Mouse (Mus musculus) olfactory bulb, adult 2 months (tissue): ENCODE data around the gene Vstm2l. TPM values are rescaled to one million over a fixed set of nuclear protein-coding genes. Genes with fewer than 3 reads are reported as not detected.
A peak's percentile ranks its signal among the peaks of the same experiment; 100 is the strongest.

Source experiments
- H3K27ac ChIP-seq: fragments of 200-500 bp; 2 replicates; pipeline ENCODE4 v1.5.1; 2012; ENCODE audit warnings: low read depth, low read length; ENCODE audit not compliant: insufficient read depth
- H3K4me1 ChIP-seq: fragments of 200-500 bp; 2 replicates; pipeline ENCODE4 v1.6.1; 2012; ENCODE audit warnings: low read length; ENCODE audit not compliant: control insufficient read depth, insufficient read depth
- H3K4me3 ChIP-seq: fragments of 200-500 bp; 2 replicates; pipeline ENCODE4 v1.5.1; 2012; ENCODE audit warnings: mild to moderate bottlenecking, low read depth, low read length, moderate library complexity; ENCODE audit not compliant: insufficient read depth
- CTCF ChIP-seq: fragments of 200-500 bp; IDR thresholded peaks from 2 replicates; pipeline ENCODE4 v1.5.1; 2012; ENCODE audit warnings: low read depth, mild to moderate bottlenecking, low read length, moderate library complexity; ENCODE audit not compliant: insufficient read depth
- POLR2A ChIP-seq: fragments of 200-500 bp; IDR thresholded peaks from 2 replicates; pipeline ENCODE4 v1.6.1; 2012; ENCODE audit warnings: mild to moderate bottlenecking, low read depth, low read length, moderate library complexity; ENCODE audit not compliant: insufficient read depth
- WGBS: fragments of 180-500 bp; shearing (Covaris S2); methylation state at CpG from one replicate; pipeline ENCODE4 v1.1.7; 2018; 5-methylcytosine and 5-hydroxymethylcytosine counted together
- polyA plus RNA-seq: library from polyadenylated mRNA; stranded (reverse); fragments of >200 nt; gene quantifications from 2 replicates; pipeline ENCODE4 v1.2.4, GENCODE M21; 2012; ENCODE audit warnings: low replicate concordance; ENCODE audit not compliant: missing spikeins, insufficient read depth, insufficient read length

Gene Vstm2l
- polyA plus RNA-seq, 1 experiment, result not detected

DNA sequence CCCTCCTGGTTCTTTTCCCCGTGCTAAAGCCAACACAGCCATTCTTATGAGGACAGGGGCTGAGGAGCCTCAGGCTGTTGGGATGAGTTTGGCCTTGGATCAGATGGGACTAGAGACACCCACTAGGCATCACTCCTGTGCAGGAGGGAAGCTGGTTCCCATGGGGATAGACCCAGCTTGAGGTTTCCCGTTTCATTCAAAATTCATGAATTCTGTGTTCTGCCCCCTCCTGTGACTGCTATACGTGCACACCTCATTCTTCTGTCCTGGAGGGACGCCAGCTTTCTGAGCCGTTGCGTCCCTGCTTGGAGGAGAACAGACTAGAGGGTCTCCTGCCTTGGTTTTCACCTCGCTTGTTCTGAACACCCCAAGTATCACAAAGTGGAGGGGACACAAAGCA, 12.0 kb downstream of the Vstm2l start:
- peaks cover 65% of the 10 kb centered on the region for H3K4me1 ChIP-seq
- no peak for TF ChIP-seq CTCF
- TF ChIP-seq POLR2A, result no peak
- H3K27ac ChIP-seq, result no peak overlapping the region
- WGBS, result 69% methylated on average over 7 of the region's 7 CpGs
- no peak overlapping the region for H3K4me3 ChIP-seq

DNA sequence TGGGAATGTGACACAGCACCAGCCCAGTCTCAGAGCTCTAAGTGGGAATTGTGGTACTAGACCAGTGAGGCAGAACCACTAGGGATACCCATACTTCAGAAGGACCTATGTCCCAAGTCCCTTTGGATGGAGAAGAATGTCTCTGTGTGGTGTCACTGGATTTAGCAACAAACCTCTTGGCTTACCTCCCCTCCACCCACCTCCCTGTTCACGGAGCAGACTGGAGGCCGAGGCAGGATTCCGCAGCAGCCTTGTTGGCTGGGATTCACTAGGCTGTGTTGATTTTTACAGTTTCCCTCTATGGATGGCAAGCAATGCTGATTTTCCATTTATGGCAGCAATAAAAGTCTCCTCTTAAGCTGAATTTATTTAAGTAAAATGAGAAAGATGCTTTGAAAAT, 12.5 kb downstream of the Vstm2l start:
- 56% methylated on average over 3 of the region's 3 CpGs for WGBS
- Histone ChIP-seq H3K4me1 (peaks cover 61% of the 10 kb centered on the region), H3K27ac (no peak overlapping the region), H3K4me3 (no peak overlapping the region)
- TF ChIP-seq CTCF, result no peak
- no peak for TF ChIP-seq POLR2A

DNA sequence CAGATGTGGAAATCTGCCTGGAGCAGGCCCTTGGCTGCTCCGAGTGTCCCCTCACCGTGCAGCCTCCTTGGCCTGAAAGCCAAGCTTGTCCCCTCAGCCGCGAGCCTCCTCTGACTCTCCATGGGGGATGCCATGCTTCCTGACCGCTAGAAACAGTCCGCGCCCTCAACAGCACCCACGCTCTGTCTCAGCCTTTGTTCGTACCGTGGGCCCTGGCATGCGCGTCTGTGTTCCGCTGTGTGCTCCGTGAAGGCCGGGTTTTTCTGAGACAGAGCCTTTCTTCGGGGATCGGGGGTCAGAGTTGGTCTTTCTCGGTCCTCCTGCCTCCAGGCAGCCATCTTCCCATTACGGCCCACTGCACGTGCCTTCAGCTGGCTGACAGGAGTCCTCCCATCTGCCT, 12.9 kb downstream of the Vstm2l start:
- peaks cover 59% of the 10 kb centered on the region for H3K4me1 ChIP-seq
- WGBS, result 52% methylated on average over 20 of the region's 20 CpGs
- TF ChIP-seq POLR2A (no peak), CTCF (no peak)
- H3K4me3 ChIP-seq, result no peak overlapping the region
- peak overlapping the region; percentile 7; the same call in 1 of the 2 replicates for H3K27ac ChIP-seq

DNA sequence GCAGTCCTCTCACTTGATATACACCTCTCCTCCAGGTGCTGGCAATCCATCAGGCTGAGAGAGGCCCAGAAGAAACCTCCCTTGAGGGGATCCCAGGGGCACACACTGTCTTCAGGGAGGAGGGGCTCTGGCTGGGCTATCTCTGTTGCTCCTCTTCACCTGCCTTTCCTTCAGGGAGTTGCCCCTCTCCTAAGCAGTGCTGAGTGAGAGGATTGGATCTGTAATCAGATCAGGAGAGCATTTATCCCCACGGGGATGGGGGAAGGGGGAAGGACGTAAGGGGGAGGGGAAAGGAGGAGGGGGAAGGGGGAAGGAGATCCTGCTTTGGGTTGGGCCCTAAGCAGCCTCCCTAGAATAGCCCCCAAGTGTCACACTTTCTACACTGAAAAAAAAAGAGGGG, 13.4 kb downstream of the Vstm2l start:
- WGBS, result 59% methylated on average over 2 of the region's 2 CpGs
- TF ChIP-seq POLR2A, result no peak
- no peak overlapping the region for H3K27ac ChIP-seq
- peaks cover 56% of the 10 kb centered on the region for H3K4me1 ChIP-seq
- no peak overlapping the region for H3K4me3 ChIP-seq

DNA sequence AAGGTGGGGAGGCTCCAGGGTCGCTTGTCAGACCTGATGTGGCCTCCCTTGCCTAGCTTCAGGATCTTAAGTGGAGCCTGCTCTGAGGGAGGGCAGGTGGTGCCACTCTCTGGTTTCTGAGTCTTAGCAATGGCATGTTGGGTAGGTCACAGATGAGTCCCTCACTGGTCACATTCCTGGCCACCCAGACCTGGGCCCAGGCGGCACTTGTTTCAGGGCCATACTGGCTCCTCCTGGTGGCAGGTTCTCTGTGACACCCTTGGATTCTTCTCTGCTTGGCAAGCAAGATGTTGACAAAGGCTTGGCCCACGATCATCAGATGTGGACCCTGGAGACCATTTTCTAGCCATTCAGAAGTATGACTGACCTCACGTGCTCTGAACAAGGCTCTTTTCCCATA, 18.2 kb downstream of the Vstm2l start:
- WGBS, result 81% methylated on average over 4 of the region's 4 CpGs
- Histone ChIP-seq H3K4me3 (no peak overlapping the region), H3K27ac (no peak overlapping the region), H3K4me1 (peaks cover 23% of the 10 kb centered on the region)
- TF ChIP-seq POLR2A (no peak), CTCF (no peak)

DNA sequence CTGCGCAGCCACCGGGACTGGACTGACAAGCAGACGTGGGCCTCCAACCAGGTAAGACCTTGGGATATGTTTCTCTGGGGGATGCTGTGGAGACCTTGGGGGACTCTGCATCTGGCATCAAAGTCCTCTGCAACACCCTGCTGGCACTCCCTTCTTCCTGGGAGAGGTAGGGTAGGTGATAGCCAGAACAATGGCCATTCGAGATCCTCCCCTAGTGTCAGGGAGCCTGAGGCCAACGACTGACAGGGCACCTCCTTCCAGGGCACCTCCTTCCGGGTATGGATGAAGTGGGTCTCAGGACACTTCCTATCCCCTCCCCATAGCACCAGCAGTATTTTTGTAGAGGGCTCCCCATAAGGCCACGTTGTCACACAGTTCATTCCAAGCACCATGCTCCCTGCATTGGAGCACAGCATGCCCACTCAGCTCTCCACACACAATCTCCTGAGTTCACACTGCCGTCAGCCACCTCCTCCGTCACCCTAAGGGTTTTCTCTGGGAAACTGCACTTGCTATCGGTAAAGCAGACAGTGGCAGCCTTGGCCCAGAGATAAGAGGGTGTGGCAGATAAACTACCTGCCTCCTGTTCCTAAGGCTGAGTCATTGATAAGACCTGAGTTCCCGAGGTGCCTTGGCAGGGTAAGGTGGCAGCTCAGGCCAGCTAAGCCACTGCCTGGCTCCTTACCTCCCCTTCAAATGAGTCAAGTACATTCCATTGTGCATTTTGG, 21.2 kb downstream of the Vstm2l start:
- Histone ChIP-seq H3K27ac (no peak overlapping the region), H3K4me3 (no peak overlapping the region), H3K4me1 (peaks cover 5% of the 10 kb centered on the region)
- TF ChIP-seq CTCF (no peak), POLR2A (no peak)
- 82% methylated on average over 11 of the region's 11 CpGs for WGBS

DNA sequence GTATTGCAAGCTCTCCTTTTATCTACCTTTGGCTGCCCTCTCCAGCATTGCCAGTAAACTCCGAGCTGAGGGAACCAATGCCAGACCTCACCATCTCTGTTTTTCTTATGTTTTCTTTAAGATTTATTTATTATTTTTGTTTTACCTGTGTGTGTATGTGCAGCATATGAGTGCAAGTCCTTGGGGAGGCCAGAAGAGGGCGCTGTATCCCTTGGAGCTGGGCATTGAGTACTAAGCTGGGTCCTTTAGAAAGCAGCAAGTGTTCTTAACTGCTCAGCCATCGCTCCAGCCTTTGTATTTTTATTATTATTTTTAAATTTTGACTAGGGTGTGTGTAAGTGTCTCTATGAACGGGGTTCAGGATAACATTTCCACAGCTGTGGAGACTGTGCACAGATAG, 22.2 kb downstream of the Vstm2l start:
- no peak overlapping the region for H3K27ac ChIP-seq
- H3K4me3 ChIP-seq, result no peak overlapping the region
- 84% methylated on average over 4 of the region's 4 CpGs for WGBS
- no peak for TF ChIP-seq POLR2A
- no peak for TF ChIP-seq CTCF
- peaks cover 14% of the 10 kb centered on the region for H3K4me1 ChIP-seq

DNA sequence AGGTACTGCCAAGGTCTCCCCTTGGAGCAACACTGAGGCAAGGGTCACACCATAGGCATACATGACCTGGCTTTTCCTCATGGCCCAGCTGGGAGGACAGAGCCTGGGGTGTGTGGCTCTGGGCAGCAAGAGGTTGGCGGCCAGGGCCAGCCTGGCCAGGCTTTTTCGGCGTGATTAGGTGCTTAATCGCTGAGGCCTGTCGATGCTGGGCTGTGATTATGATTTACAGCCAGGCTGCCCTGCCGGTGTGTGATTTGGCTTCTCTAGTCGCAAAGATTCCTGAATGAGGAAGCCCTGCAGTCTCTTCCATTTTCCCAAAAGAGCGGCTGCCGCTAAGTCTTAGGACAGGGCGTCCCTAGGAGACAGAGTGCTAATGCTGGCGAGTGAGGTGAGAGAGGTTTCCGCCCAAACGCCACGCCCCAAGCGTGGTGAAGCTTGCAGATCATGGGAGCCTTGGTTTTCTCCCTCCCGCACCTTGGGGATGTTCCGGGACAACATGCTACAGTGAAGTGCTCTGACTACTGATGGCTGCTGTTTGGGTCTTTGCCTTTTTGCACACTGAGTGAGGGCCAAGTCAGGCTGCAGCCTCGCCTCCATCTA, 26.2 kb downstream of the Vstm2l start:
- H3K4me1 ChIP-seq, result peaks cover 29% of the 10 kb centered on the region
- no peak overlapping the region for H3K4me3 ChIP-seq
- TF ChIP-seq CTCF (no peak), POLR2A (no peak)
- no peak overlapping the region for H3K27ac ChIP-seq
- WGBS, result 42% methylated on average over 18 of the region's 18 CpGs

DNA sequence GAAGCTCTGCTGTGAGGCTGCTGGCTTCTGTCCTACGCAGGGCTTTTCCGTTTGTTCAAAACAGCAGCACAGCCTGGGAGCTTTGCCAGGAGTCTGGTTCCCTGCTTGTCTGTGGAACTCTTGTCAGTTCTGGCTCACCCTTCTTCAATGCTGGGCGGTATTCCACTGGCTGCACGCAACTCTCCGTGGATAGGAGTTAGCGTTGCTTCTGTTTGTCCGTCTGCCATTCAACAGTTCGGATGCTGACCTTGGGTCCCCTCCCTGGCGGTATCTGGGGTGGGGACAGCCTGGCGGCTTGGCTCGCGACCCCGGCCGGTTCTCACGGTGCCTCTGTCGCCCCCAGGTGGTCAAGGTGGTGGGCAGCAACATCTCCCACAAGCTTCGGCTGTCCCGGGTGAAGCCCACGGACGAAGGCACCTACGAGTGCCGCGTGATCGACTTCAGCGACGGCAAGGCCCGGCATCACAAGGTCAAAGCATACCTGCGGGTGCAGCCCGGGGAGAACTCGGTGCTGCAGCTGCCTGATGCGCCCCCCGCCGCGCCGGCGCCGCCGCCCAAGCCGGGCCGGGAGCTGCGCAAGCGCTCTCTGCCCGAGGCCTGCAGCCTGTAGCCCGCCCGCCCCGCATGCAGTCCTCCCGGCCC, 29.2 kb downstream of the Vstm2l start:
- Histone ChIP-seq H3K4me3 (peak overlapping the region; percentile 54), H3K27ac (no peak overlapping the region), H3K4me1 (peaks cover 29% of the 10 kb centered on the region)
- WGBS, result under 1% methylated on average over 47 of the region's 47 CpGs
- TF ChIP-seq CTCF, result peak; percentile 88
- no peak for TF ChIP-seq POLR2A
